Mouse (Mus musculus): ENCODE data around the gene Mob1b. TPM values are rescaled to one million over a fixed set of nuclear protein-coding genes. Genes with fewer than 3 reads are reported as not detected.

Mob1b gene
- total and polyA plus RNA-seq, 2 experiments from 2014 or later: 7.8 to 12.2 TPM

DNA sequence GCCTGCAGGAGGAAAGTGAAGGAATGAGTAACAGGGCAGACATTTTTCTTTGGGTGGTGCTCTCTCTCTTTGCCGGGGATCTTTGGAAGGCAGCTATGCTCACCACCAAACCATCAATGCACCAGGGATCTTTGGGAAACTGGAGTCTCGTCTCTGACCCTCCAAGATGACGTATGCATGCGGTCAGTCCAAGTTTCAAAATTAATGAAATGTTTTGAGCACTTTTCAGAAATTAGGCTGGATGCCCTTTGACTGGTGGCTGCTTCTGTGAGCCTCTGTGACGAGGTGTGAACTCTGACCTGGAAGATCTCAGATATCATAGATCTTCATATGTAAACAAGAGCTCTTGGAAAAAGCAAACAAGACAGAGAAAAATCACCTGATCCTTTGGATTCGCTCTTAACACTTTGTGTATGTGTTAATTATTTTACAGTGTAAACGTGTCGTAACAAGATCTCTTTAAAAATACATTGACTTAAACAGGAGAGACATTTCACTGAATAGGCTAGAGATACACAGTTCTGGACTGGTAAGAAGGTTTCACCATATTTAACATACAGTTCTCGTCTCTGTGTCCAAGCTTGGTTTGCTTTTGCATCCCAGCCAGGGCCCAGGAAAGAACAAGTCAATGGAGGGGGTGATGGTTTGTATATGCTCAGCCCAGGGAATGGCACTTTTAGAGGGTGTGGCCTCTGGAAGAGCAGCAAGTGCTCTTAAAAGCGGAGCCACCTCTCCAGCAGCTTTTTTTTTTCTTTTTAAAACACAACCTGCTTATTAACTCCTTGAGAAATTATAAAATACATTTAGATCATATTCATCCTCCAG lies 29.8 kb upstream of the Mob1b start:
- H3K4me1 ChIP-seq (ENCODE audit: insufficient read depth, low read length): no peaks in the 10 kb centered on the region
- H3K27ac ChIP-seq: no peak overlapping the region
- no peaks in the 10 kb centered on the region for H3K27me3 ChIP-seq (ENCODE audit: insufficient read depth, low read length)
- no peak overlapping the region for H3K4me2 ChIP-seq (ENCODE audit: low read depth, low read length)
- no peak overlapping the region for H3K4me3 ChIP-seq (ENCODE audit: low read length)
- no peak overlapping the region for H3K9ac ChIP-seq (replicated peaks; ENCODE audit: low read length)
- 87% methylated on average over 10 of the region's 10 CpGs for WGBS
- no peak for TF ChIP-seq CTCF (IDR thresholded peaks at IDR 0.05; ENCODE audit: low read depth)
- no peak for ATAC-seq
- no peaks in the 10 kb centered on the region for H3K9me3 ChIP-seq (ENCODE audit: low read length)
- no peak for DNase-seq (ENCODE audit: low spot score)
- H3K36me3 ChIP-seq (ENCODE audit: insufficient read depth, low read length): no peaks in the 10 kb centered on the region

- H3K27me3 ChIP-seq (ENCODE audit: insufficient read depth, low read length): no peaks in the 10 kb centered on the region
- H3K4me1 ChIP-seq (ENCODE audit: insufficient read depth, low read length): no peaks in the 10 kb centered on the region
- H3K9ac ChIP-seq (replicated peaks; ENCODE audit: low read length): no peak overlapping the region
- H3K4me2 ChIP-seq (ENCODE audit: low read depth, low read length): no peak overlapping the region
- TF ChIP-seq CTCF (IDR thresholded peaks at IDR 0.05; ENCODE audit: low read depth): no peak
- ATAC-seq: no peak
- no peaks in the 10 kb centered on the region for H3K36me3 ChIP-seq (ENCODE audit: insufficient read depth, low read length)
- no peak for DNase-seq (ENCODE audit: low spot score)
- no peak overlapping the region for H3K4me3 ChIP-seq (ENCODE audit: low read length)
- WGBS: 80% methylated on average over 6 of the region's 6 CpGs
- no peaks in the 10 kb centered on the region for H3K9me3 ChIP-seq (ENCODE audit: low read length)
- no peak overlapping the region for H3K27ac ChIP-seq
Measured at GRCm38 (mm10) chr5:88691506-88692095, 29.1 kb upstream of the Mob1b start.

DNA sequence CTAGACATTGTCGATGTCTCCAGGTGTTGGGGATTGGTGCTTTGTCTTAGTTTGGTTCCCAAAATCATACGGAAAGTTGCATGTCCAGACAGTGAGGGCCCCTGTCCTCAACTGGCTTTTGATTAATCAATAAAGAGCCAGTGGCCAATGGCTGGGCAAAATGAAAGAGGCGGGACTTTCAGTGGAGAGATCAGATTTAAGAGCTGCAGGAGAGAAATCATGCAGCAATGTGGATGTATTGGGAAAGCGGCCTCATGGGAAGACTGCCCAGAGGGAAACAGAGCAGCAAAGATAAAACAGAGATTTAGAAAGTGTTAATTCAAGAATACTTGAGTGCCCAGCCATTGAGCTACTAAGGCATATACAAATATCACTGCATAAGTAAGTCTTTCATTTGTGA lies 28.1 kb upstream of the Mob1b start:
- TF ChIP-seq CTCF (IDR thresholded peaks at IDR 0.05; ENCODE audit: low read depth): no peak
- H3K4me3 ChIP-seq (ENCODE audit: low read length): no peak overlapping the region
- H3K4me1 ChIP-seq (ENCODE audit: insufficient read depth, low read length): no peaks in the 10 kb centered on the region
- no peaks in the 10 kb centered on the region for H3K9me3 ChIP-seq (ENCODE audit: low read length)
- H3K4me2 ChIP-seq (ENCODE audit: low read depth, low read length): no peak overlapping the region
- H3K9ac ChIP-seq (replicated peaks; ENCODE audit: low read length): no peak overlapping the region
- 94% methylated on average over 4 of the region's 4 CpGs for WGBS
- no peak overlapping the region for H3K27ac ChIP-seq
- DNase-seq (ENCODE audit: low spot score) (no peak), ATAC-seq (no peak)
- H3K36me3 ChIP-seq (ENCODE audit: insufficient read depth, low read length): no peaks in the 10 kb centered on the region
- no peaks in the 10 kb centered on the region for H3K27me3 ChIP-seq (ENCODE audit: insufficient read depth, low read length)

DNA sequence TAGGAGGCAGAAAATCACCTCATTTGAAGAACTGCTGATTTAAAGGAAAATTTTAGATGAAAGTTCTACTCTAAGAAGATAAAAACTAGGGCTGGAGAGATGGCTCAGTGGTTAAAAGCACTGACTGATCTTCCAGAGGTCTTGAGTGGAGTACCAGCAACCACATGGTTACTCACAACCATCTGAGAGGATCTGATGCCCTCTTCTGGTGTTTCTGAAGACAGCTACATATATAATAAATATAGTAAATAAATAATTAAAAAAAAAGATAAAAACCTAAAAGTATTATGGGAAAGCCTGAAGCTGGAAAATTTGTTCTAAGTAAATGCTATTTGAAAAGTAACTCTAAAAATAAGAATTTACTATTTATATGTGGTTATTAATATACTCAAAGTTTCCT lies 27.6 kb upstream of the Mob1b start:
- Histone ChIP-seq H3K9me3 (ENCODE audit: low read length) (no peaks in the 10 kb centered on the region), H3K9ac (replicated peaks; ENCODE audit: low read length) (no peak overlapping the region), H3K27me3 (ENCODE audit: insufficient read depth, low read length) (no peaks in the 10 kb centered on the region), H3K4me2 (ENCODE audit: low read depth, low read length) (no peak overlapping the region), H3K4me3 (ENCODE audit: low read length) (no peak overlapping the region), H3K36me3 (ENCODE audit: insufficient read depth, low read length) (no peaks in the 10 kb centered on the region), H3K27ac (no peak overlapping the region), H3K4me1 (ENCODE audit: insufficient read depth, low read length) (no peaks in the 10 kb centered on the region)
- TF ChIP-seq CTCF (IDR thresholded peaks at IDR 0.05; ENCODE audit: low read depth): no peak
- no peak for DNase-seq (ENCODE audit: low spot score)
- no peak for ATAC-seq

DNA sequence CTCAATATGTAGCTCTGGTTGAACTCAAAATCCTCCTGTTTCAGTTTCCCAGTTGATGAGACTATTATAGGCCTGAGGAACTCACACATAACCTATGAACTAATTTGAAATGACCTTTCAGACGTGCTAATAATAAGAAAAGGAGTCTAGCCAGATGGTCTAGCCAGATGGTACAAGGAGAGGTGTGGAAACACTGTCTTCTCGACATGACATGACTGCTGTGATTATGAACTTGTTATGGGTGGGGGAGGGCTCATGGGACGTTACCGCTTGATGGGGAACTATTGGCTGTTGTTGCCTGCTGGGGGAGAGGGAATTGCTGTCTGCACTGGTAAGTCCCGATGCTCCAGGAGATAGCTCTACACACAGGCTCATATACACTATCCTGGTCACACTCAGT lies 23.4 kb upstream of the Mob1b start:
- no peak overlapping the region for H3K27ac ChIP-seq

DNA sequence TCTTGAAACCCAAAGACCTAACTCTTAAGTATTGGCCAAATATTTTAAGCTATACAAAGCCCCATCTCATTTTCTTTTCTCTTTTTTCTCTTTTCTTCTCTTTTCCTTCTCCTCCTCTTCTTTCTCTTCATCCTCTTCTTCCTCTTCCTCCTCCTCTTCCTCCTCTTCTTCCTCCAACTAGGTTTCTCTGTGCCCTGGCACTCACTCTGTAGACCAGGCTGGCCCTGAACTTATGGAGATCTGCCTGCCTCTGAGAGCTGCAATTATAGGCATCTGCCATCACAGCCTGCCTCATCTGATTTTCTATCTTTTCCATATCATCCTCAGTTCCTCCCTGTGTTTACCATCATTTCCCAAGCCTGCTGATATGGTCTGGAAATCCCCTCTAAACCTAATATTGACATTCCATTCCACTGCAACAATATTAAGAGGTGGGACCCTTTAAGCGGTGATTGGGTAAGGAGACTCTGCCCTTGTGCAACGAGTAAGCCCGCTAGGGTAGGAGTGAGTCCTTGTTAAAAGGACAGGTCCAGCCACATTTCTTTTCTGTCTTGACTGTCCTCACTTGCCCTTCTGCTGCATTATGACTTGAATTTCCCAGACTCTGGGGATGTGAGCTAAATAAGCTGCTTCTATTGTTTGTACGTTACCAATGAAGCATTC lies 21.3 kb upstream of the Mob1b start:
- ATAC-seq: no peak
- Histone ChIP-seq H3K36me3 (ENCODE audit: insufficient read depth, low read length) (no peaks in the 10 kb centered on the region), H3K4me3 (ENCODE audit: low read length) (no peak overlapping the region), H3K27me3 (ENCODE audit: insufficient read depth, low read length) (no peaks in the 10 kb centered on the region), H3K27ac (no peak overlapping the region), H3K9ac (replicated peaks; ENCODE audit: low read length) (no peak overlapping the region), H3K4me2 (ENCODE audit: low read depth, low read length) (no peak overlapping the region), H3K4me1 (ENCODE audit: insufficient read depth, low read length) (no peaks in the 10 kb centered on the region), H3K9me3 (ENCODE audit: low read length) (no peaks in the 10 kb centered on the region)
- DNase-seq (ENCODE audit: low spot score): no peak
- TF ChIP-seq CTCF (IDR thresholded peaks at IDR 0.05; ENCODE audit: low read depth): no peak
- 68% methylated on average over 4 of the region's 4 CpGs for WGBS

More for the DNA sequence above, 23.4 kb upstream of the Mob1b start:
- Histone ChIP-seq H3K4me3 (ENCODE audit: low read length) (no peak overlapping the region), H3K36me3 (ENCODE audit: insufficient read depth, low read length) (no peaks in the 10 kb centered on the region), H3K4me2 (ENCODE audit: low read depth, low read length) (no peak overlapping the region), H3K4me1 (ENCODE audit: insufficient read depth, low read length) (no peaks in the 10 kb centered on the region), H3K27me3 (ENCODE audit: insufficient read depth, low read length) (no peaks in the 10 kb centered on the region), H3K9me3 (ENCODE audit: low read length) (no peaks in the 10 kb centered on the region), H3K9ac (replicated peaks; ENCODE audit: low read length) (no peak overlapping the region)
- no peak for TF ChIP-seq CTCF (IDR thresholded peaks at IDR 0.05; ENCODE audit: low read depth)
- DNase-seq (ENCODE audit: low spot score): peak; percentile 3
- ATAC-seq: no peak
- 52% methylated on average over 5 of the region's 5 CpGs for WGBS

Data from hindbrain, postnatal 0 days (tissue).